Mouse (Mus musculus): ENCODE results near the gene Klhdc3. TPM values are rescaled to one million over a fixed set of nuclear protein-coding genes. Genes with fewer than 3 reads are reported as not detected.

Klhdc3 gene
- polyA plus RNA-seq (2012; rRNA removed) = 189 and 198 TPM in 2 replicates

DNA sequence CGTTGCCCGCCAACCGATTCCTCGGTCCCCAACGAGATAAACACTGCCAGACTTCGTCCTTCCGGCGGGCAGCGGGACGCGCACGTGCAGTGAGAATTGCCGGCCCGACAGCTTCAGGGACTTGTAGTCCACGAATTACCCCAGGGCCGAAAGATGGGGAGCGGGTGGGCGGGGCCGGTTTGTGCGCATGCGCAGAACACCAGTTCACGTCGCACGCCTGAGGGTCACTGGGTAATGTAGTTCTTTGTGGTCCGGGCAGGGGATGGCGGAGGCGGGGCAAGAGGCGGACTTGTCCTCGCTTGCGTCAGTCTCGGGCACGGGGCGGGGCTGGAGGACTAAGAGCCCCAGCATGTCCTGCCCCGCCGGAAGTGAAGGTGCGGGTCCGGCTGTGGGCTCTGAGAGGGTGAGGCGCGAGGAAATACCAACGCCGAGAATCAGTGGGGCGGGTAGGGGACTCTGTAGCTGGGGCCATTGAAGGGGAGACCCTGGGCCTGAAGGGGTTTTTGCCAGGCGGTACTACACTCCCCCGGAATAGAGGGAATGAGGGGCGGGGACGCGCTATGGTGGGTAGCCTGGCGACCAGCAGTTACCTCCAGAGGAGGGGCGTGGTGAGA, at the start of gene Klhdc3:
Klhdc3 (minus strand) TSS at position 155 of the 614 bp plus-strand sequence.
- DNase-seq (ENCODE audit: extremely low spot score in 1 of 2, low spot score in 1 of 2) = peak; percentile 95 to 97

DNA sequence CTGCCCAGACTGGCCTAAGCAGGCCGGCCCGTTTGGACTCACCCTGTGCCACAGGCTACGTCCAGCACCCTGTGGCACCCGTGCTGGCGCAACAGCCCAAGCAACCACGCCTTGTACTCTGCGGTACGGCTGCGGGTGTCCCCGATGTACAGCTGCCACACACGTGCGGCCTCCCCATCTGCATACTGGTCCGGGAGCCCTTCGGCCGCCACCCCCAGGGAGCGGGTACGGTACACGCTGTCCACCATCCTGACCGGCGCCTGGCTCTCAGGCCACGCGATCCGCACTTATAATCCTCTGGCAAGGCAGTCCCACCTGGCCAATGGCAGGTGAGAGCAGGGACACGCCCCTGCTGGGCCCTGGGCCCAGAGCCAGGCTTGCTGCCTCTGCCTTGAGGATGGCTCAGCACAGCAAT, 48.2 kb upstream of the Klhdc3 start, which contains the start of gene Gnmt:
Gnmt (minus strand) TSS at position 265 of the 415 bp plus-strand sequence.
- no peak for DNase-seq (ENCODE audit: extremely low spot score in 1 of 2, low spot score in 1 of 2)

DNA sequence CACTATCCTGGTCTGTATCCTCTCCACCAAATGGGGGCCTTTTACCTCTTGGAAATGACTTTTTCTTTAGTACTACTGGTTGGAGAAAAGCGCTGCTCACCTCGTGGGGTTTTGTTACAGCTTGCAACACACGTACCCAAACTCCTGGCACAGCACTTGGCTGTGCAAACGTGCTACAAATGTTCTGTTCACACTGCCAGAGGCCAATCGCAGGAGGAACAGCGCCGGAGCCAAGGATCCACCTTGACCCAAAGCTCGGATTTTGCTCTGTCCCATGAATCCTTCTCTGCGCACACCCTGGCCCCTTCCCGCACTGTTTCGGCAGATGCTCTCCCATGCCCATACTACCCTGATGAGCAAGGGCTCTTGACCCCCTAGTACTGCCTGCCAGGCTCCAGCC, 47.8 kb upstream of the Klhdc3 start:
- no peak for DNase-seq (ENCODE audit: extremely low spot score in 1 of 2, low spot score in 1 of 2)

DNA sequence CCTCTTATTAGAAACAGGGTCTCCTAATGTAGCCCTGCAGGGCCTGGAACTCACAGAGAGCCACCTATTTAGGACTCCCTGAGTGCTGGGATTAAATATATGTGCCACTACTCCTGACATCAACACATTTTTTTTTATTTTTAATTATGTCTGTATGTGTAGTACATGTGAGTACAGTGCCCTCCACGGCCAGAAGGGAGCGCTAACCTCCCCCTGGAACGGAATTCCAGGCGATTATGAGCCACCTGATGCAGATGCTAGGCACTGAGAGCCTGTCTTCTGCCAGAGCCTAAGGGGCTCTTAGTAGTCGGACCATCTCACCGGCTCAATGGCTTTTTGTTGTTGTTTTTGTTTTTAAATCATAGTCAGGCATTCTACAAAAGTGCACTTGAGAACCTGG, 47.3 kb upstream of the Klhdc3 start:
- no peak for DNase-seq (ENCODE audit: extremely low spot score in 1 of 2, low spot score in 1 of 2)

DNA sequence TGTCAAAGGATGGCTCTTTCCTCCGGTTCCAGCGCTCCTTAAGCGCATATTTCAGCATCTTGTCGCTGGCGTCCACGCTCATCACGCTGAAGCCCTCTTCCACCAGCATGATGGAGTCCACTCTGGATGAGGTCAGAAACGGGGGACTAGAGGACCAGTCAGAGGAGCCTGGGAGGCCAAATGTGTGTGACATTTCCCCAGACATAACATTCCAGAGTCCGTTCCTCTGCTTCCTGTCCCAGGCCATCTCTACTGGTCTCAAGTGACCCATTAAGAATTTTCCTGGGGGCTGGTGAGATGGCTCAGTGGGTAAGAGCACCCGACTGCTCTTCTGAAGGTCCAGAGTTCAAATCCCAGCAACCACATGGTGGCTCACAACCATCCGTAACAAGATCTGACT, 46.6 kb upstream of the Klhdc3 start:
- no peak for DNase-seq (ENCODE audit: extremely low spot score in 1 of 2, low spot score in 1 of 2)

DNA sequence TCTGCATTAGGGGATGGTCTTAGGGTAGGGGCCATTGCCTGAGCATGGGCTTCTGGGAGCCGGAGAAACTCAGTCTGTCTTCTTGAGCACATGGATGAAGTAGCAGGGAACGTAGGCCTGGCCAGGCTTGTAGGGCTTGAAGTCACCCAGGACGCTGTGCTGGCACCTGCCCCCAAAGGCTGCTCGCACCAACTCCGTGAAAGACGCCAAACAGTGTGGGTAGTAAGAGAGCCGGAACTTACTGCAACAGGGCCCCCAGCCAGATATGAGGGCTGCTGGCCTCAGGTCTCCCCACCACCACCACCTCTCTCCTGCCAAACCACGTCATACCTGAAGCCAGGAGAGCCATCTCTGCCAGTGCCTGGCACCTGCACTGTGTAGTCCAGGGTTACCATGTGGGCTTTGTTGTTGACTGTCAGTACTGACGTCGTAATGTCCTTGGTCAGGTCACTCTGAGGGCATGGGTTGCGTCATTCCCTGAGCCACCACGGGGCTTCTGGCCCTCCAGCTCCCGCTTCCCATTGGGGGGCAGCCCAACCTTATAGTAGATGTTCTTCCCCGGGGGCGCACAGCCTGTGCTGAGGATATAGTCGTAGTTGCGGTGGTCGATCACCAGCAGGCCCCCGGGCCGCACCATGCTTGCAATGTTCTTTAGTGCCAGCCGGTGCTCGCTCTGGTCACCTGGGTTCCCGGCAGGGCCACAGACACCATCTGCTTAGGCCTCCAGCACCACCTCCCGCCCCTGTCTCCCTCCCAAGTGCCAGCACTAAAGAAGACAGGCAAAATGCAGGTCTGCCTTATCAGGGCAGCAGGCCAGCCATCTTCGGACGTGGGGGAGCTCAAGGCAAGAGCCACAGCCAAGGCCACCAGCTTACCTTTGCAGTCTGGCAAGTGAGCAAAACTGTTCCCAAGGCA, 45.3 kb upstream of the Klhdc3 start:
- no peak for DNase-seq (ENCODE audit: extremely low spot score in 1 of 2, low spot score in 1 of 2)

DNA sequence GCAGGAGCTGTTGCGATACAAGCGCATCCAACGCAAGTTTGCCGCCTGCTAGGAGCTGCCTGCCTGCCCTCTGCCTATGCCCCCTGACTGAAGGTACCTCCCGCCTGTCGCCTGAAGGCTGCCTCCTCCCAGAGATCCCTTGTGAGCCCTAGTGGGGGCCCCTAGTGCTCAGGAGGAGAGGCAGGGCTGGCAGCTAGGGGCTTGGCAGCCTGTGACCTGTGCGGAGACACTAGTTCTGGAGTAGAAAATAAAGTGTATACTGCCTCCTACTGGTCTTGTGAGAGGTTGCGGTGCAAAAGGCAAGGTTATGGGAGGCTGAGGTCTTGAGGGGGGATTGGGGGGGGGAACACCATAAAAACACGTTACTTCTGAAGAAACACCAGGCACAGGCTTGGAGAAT, 44.6 kb upstream of the Klhdc3 start:
- DNase-seq (ENCODE audit: extremely low spot score in 1 of 2, low spot score in 1 of 2) = no peak

DNA sequence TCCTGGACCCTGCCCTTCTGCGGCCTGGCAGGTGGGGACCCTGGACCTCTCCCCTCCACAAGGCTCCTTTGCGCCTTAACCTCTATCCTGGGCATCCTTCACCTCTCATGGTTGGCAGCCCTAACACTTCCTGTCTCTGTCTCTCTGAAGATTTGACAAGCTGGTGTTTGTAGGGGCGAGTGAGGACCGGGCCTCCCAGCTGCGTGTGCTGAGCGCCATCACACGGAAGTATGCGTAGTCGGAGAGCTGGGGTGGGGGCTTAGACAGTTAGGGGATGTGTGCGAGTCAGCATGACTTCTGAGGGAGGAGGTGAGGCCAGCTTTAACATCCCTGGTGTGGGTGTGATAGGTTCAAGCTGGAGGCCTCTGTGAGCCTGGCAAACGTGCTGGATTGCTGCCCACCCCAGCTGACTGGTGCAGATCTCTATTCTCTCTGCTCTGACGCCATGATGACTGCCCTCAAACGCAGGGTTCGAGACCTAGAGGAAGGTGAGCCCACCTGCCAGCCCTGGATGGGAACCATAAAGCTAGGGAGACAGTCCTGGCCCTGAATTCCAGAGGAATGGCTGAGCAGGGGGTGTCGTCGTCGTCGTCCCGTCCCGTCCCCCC, 43.9 kb upstream of the Klhdc3 start:
- DNase-seq (ENCODE audit: extremely low spot score in 1 of 2, low spot score in 1 of 2) = no peak

DNA sequence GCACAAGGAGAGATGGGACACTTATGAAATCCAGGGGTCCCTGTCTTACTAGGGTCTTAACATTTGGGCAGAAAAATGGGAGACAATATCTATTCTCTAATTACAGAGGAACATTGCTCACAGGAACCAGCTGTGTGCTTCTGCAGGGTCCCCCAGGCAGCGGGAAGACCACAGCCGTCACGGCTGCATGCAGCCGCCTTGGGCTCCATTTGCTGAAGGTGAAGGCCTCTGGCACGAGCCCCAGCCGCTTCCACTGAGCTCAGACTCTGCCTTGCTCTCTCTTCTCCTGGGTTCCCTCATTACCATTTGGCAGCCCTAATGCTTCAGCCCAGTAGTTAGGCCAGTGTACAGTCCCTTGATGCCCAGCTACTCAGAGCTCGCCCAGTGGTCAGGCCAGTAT, 40.4 kb upstream of the Klhdc3 start:
- no peak for DNase-seq (ENCODE audit: extremely low spot score in 1 of 2, low spot score in 1 of 2)

DNA sequence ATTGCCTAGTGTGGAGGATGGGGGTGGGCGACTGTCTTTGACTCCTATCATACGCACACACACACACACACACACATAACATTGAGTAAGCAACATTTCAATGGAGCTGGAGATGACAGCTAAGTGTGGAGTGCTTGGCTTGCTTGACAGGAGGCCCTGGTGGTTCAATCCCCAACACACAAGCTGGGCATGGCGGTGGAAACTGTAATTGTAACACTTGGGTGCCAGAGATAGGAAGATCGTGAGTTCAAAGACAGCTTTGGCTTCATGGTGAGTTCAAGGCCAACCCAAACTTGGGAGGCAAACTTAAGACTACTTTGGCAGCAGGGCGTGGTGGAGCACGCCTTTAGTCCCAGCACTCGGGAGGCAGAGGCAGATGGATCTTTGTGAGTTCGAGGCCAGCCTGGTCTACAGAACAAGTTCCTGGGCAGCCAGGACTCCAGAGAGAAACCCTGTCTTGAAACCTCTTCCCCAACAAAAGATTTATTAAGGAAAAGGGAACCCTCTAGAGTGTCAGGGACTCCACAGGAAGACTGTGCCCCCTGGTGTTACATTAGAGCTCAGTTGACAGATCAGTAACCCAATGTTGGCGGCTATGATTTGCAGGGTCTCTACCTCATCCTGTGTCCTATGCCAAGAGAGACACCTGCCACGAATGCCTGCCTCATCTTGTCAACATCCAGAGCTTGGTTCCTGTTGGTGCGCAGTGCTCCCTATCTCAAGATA, 34.2 kb upstream of the Klhdc3 start:
- DNase-seq (ENCODE audit: extremely low spot score in 1 of 2, low spot score in 1 of 2) = peak in 1 of 2 experiments; percentile 32

DNA sequence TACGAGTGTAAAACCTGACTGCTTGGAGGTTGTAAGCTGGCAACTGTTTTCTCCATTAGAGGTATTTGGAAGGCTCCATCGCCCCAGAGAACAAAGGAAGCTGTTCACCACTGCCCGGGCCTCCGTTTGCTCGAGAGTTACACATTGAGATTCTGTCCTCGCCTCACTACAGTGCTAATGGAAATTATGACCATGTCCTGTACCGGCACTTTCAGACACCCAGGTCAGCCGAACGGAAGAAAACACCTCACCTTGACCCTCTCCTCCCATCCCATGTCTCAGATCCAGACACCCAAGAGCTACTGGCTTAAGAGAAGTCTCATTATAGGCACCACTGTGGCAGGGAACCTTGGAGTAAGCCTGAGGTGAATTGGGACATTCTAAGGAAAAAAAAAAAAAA, 33.1 kb upstream of the Klhdc3 start:
- no peak for DNase-seq (ENCODE audit: extremely low spot score in 1 of 2, low spot score in 1 of 2)

DNA sequence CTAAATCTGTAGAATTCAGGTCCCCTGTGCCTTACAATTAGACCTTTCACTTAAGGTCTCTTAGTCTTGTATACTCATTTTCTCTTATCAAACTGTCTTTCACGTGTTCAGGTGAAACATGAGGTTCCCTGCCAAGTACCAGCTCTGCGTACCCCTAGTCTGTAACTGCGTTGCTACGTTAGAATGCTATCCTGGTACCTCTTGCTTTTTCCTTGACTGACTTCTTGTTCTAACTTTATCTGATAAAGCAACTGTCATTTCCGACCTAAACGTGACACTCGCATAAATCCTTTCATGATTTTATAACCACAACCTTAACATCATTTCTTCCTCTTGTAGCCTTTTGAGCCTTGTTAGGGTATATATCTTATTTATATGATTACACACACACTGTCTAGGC, 31.7 kb upstream of the Klhdc3 start:
- no peak for DNase-seq (ENCODE audit: extremely low spot score in 1 of 2, low spot score in 1 of 2)

DNA sequence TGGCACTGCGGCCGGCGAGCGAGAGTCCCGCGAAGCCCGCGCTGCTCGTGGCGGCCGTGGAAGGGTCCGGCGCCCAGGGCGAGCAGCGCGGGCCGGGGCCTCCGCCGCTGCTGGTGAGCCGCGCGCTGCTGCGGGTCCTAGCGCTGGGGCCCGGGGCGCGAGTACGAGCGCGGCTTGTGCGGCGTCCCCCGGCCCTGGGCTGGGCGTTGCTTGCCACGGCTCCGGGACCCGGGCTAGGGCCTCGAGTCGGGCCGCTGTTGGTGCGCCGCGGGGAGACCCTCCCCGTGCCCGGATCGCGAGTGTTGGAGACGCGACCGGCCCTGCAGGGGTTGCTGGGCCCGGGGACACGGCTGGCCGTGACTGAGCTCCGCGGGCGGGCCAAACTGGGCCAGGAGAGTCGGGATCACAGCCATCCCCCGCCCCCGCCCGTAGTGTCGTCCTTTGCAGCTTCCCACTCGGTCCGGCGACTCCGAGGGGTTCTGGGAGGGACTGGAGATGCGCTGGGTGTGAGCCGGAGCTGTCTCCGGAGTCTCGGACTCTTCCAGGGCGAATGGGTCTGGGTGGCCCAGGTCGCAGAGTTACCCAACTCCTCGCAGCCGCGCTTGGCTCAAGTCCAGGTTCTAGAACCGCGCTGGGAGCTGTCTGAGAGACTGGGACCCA, 31.0 kb upstream of the Klhdc3 start:
- peak in 1 of 2 experiments; percentile 32 for DNase-seq (ENCODE audit: extremely low spot score in 1 of 2, low spot score in 1 of 2)

DNA sequence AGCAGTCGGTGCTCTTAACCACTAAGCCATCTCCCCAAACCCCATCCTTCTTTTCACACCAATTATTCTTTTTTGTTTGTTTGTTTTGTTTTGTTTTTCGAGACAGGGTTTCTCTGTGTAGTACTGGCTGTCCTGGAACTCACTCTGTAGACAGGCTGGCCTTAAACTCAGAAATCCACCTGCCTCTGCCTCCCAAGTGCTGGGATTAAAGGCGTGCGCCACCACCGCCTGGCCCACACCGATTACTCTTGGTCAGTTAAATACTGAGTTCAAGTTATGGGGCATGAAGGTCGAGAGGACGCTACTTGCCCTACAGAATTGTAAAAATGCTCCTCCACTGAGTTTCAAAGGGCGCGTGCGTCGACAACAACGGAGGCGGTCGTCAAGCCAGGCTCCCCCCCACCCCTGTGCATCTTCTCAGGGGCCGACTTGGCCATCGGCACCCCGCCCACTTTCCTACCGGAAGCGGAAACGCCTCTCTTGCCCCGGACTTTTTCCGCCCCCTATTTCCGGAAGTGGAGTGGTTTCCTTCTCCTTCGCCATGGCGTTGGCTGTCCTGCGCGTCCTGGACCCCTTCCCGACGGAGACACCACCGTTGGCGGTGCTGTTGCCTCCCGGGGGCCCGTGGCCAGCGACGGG, 30.4 kb upstream of the Klhdc3 start, which contains the start of gene Pex6:
Pex6 (plus strand) TSS at position 505 of the 639 bp plus-strand sequence.
- peak; percentile 84 to 94 for DNase-seq (ENCODE audit: extremely low spot score in 1 of 2, low spot score in 1 of 2)

DNA sequence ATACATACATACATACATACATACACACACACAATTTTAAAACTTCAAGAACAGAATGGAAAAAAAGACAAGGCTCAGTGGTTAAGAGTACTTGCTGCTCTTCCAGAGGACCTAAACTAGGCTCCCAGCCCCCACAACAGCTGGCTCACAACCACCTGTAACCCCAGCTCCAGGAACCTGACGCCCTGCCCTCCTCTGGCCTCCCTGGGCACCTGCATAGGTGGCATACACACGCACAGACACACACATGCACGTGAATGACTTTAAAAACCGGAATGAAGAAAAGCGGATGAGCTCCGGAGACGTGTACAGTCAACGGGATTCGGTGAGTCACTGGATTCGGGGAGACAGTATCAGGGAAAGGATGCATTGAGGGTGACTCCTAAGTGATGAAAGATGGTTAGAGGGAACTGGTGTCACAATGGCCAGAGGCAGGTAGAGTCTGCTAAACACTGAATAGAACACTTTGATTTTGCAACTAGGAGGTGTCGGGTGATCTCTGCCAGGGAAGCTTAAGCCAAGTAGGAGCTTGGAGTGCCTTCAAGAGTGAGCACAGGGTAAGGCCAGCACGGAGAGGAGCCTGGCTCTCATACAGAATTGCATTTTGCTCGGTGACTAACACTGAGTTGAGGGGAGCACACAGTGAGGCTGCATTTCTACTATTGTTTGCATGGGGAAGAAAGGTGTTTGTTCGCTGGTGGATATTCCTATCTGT, 25.8 kb upstream of the Klhdc3 start:
- no peak for DNase-seq (ENCODE audit: extremely low spot score in 1 of 2, low spot score in 1 of 2)

DNA sequence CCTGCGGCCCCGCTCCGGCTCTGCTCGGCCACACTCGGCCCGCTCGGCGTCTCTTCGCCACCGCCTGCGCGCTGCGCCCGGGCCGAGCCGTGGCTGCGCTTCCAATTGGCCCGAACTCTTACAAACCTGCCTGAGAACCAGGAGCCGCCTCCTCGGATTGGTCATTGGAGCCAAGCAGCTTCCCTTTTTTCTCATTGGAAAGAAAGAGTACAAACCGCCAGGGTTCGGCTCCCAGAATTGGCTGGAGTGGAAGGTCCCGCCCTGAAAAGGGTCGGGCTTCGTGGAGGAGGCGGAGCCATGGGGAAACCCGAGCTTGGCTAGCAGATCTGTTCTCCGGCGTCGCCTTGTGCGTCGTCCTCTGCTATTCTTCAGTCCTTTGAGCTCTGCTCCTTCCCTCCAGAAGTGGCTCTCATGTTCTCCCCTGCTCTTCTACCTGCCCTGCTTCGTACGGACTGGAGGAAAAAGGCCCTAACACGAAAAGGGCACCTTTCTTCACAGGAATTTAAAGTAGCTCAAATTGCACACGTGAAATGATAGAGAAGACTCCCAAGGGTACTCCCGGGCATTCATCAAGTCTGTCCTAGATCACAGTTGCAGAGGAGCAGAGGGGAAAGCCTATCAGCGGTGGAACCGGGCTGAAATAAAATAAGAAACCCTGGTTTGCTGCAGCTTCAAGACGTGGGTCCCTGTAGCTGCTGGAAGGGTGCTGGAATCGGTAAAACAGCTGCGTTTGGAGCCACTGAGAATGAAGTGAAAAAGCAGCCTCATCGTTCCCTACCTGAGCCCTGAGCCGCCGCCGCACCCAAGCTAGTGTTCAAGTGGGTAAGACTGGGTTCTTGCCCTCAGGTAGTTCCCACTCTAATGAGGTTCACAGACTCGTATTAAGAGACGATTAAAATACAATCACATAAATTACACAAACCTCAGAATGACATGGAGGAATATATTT, 24.4 kb upstream of the Klhdc3 start, which contains the start of gene Ppp2r5d:
Ppp2r5d (minus strand) TSS at position 225 of the 949 bp plus-strand sequence.
- DNase-seq (ENCODE audit: extremely low spot score in 1 of 2, low spot score in 1 of 2) = peak; percentile 98

DNA sequence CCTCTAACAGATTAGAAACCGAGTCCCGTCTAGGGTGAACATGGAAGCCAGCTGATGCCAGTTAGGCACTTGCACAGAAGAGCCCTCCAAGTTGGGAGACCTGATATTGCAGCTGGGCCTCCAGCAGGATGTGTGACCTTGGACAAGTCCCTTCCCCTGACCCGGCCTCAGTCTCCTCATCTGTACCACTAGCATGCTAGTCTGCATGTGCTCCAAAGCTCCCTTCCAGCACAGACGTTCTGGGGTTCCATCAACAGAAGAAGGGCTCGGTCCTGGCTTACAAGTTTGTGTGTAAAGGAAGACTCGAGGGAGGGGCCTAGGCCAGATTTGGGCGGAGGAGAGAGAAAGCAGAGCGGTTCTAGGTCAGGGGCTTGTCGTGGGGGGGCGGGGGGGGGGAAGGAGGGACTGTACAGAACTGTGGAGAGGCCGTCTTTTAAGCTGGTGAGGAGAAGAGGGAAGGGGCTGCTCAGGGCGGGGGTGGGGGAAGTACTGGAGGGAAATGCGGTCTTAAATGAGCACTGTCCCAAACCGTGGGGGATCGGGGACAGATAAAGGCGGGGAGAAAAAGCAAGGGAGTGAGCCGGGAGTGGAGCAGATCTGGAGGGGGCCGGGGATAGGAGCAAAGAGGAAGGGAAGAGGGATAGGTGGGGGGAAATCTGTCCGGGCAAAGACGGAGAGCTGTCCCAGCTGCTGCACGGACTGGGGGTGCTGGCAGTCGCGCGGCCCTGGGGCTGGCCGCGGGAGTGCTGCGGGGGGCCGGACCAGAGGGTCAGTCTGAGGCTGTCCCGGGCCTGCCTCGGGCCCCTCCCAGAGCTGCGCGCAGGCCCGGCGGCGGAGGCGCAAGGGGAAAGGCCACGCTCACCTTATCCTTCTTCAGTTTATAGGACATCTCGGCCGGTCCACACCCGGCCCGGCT, 23.5 kb upstream of the Klhdc3 start:
- no peak for DNase-seq (ENCODE audit: extremely low spot score in 1 of 2, low spot score in 1 of 2)
